Mouse (Mus musculus) embryonic facial prominence, embryonic 11.5 days (tissue): Measurements from ENCODE around the gene Slc16a9. TPM values are rescaled to one million over a fixed set of nuclear protein-coding genes. Genes with fewer than 3 reads are reported as not detected.
"Not testable (repeated sequence)": the region's sequence is repeated elsewhere in the genome, so short reads cannot be mapped to it uniquely, and the experiment has no call there.

Experiments used
- ATAC-seq: fragments of 200-750 bp; cut with Nextera tagmentation; replicated peaks from 2 replicates; pipeline ENCODE4 v1.8.0; 2017; ENCODE audit warnings: low read depth; ENCODE audit not compliant: insufficient number of reproducible peaks, low FRiP score, low TSS enrichment
- DNase-seq: peaks from one replicate; pipeline ENCODE4 v3.0.0-alpha.2; 2015; ENCODE audit warnings: low spot score
- H3K27ac ChIP-seq: fragments of 300-500 bp; sonication (generic); replicated peaks from 2 replicates; pipeline ENCODE4 v1.5.1; 2014; ENCODE audit warnings: mild to moderate bottlenecking, low read depth, low read length, control low read depth
- H3K27me3 ChIP-seq: fragments of 300-500 bp; sonication (generic); 2 replicates; pipeline ENCODE4 v1.6.1; 2014; ENCODE audit warnings: mild to moderate bottlenecking, low read length, moderate library complexity, mixed read lengths; ENCODE audit not compliant: control insufficient read depth, insufficient read depth
- H3K36me3 ChIP-seq: fragments of 300-500 bp; sonication (generic); replicated peaks from 2 replicates; pipeline ENCODE4 v1.6.1; 2014; ENCODE audit warnings: low read depth, mild to moderate bottlenecking, low read length, moderate library complexity, mixed read lengths; ENCODE audit not compliant: control insufficient read depth, insufficient read depth
- H3K4me1 ChIP-seq: fragments of 300-500 bp; sonication (generic); 2 replicates; pipeline ENCODE4 v1.6.1; 2014; ENCODE audit warnings: low read length, mixed read lengths; ENCODE audit not compliant: control insufficient read depth, insufficient read depth
- H3K4me2 ChIP-seq: fragments of 300-500 bp; sonication (generic); 2 replicates; pipeline ENCODE4 v1.6.1; 2014; ENCODE audit warnings: low read depth, mild to moderate bottlenecking, control low read depth, low read length, moderate library complexity
- H3K4me3 ChIP-seq: fragments of 300-500 bp; sonication (generic); 2 replicates; pipeline ENCODE4 v1.5.1; 2014; ENCODE audit warnings: low read depth, low read length, control low read depth
- H3K9ac ChIP-seq: fragments of 300-500 bp; sonication (generic); replicated peaks from 2 replicates; pipeline ENCODE4 v1.6.1; 2014; ENCODE audit warnings: mild to moderate bottlenecking, control low read depth, low read length
- H3K9me3 ChIP-seq: fragments of 300-500 bp; sonication (generic); replicated peaks from 2 replicates; pipeline ENCODE4 v1.6.1; 2016; ENCODE audit warnings: mild to moderate bottlenecking, low read length, inconsistent platforms, mixed read lengths; ENCODE audit not compliant: control insufficient read depth
- WGBS: fragments of 180-500 bp; shearing (Covaris S2); extraction: QIAGEN DNeasy Blood & Tissue Kit; methylation state at CpG from one replicate; pipeline ENCODE4 v1.1.7; 2014; 5-methylcytosine and 5-hydroxymethylcytosine counted together
- polyA plus RNA-seq: library from polyadenylated mRNA; unstranded; fragments of >200 nt; fragmentation: Nextera tagmentation; extraction: Ambion mirVana; gene quantifications from 2 replicates; pipeline ENCODE4 v1.2.1, GENCODE M21; 2014

Slc16a9 gene
- polyA plus RNA-seq, 1 experiment from 2014 or later = 0.69 TPM

GRCm38 (mm10) chr10:70200889-70201500 is 43.9 kb upstream of the Slc16a9 start:
- no peak overlapping the region for H3K9ac ChIP-seq
- WGBS = 48% methylated on average over 12 of the region's 12 CpGs
- no peak overlapping the region for H3K27ac ChIP-seq
- H3K4me2 ChIP-seq = no peak overlapping the region
- no peaks in the 10 kb centered on the region for H3K9me3 ChIP-seq
- DNase-seq (no peak), ATAC-seq (no peak)
- H3K36me3 ChIP-seq = no peaks in the 10 kb centered on the region
- H3K4me3 ChIP-seq = no peak overlapping the region
- no peaks in the 10 kb centered on the region for H3K4me1 ChIP-seq
- H3K27me3 ChIP-seq = no peaks in the 10 kb centered on the region

GRCm38 (mm10) chr10:70204505-70205399 is 40.1 kb upstream of the Slc16a9 start, which contains the start of gene Mrln:
Gene Mrln (plus strand): TSS chr10:70204664.
- Histone ChIP-seq H3K4me1 (no peaks in the 10 kb centered on the region), H3K27me3 (no peaks in the 10 kb centered on the region)
- no peak for ATAC-seq

GRCm38 (mm10) chr10:70211281-70211680 is 33.6 kb upstream of the Slc16a9 start:
- H3K4me1 ChIP-seq = no peaks in the 10 kb centered on the region
- H3K9me3 ChIP-seq = no peaks in the 10 kb centered on the region
- ATAC-seq (no peak), DNase-seq (no peak)
- H3K36me3 ChIP-seq = no peaks in the 10 kb centered on the region
- no peak overlapping the region for H3K27ac ChIP-seq
- H3K4me2 ChIP-seq = no peak overlapping the region
- 83% methylated on average over 9 of the region's 9 CpGs for WGBS
- no peak overlapping the region for H3K9ac ChIP-seq
- no peak overlapping the region for H3K4me3 ChIP-seq
- H3K27me3 ChIP-seq = no peaks in the 10 kb centered on the region

More at GRCm38 (mm10) chr10:70204505-70205399, 40.1 kb upstream of the Slc16a9 start, which contains the start of gene Mrln:
- H3K27ac ChIP-seq = no peak within 1 kb of the TSS
- H3K4me2 ChIP-seq = no peak within 1 kb of the TSS
- no peak within 1 kb of the TSS for H3K4me3 ChIP-seq
- H3K9ac ChIP-seq = no peak within 1 kb of the TSS
- 54% methylated on average over 17 of the region's 17 CpGs for WGBS
- DNase-seq = peak; percentile 14
- H3K9me3 ChIP-seq = no peaks in the 10 kb centered on the region
- H3K36me3 ChIP-seq = no peaks in the 10 kb centered on the region

- H3K36me3 ChIP-seq = no peaks in the 10 kb centered on the region
Observed at GRCm38 (mm10) chr10:70220971-70221370, 23.9 kb upstream of the Slc16a9 start.

GRCm38 (mm10) chr10:70222231-70222630 is 22.7 kb upstream of the Slc16a9 start:
- not testable (repeated sequence) for H3K9me3 ChIP-seq, H3K27me3 ChIP-seq, DNase-seq, H3K36me3 ChIP-seq, H3K4me2 ChIP-seq, ATAC-seq, H3K4me3 ChIP-seq, H3K27ac ChIP-seq, H3K4me1 ChIP-seq, H3K9ac ChIP-seq
- WGBS = 90% methylated on average over 8 of the region's 8 CpGs

More at GRCm38 (mm10) chr10:70220971-70221370, 23.9 kb upstream of the Slc16a9 start:
- Histone ChIP-seq H3K9me3 (no peaks in the 10 kb centered on the region), H3K9ac (no peak overlapping the region), H3K4me2 (no peak overlapping the region), H3K4me3 (no peak overlapping the region), H3K4me1 (no peaks in the 10 kb centered on the region), H3K27ac (no peak overlapping the region), H3K27me3 (no peaks in the 10 kb centered on the region)
- 63% methylated on average over 5 of the region's 5 CpGs for WGBS
- no peak for ATAC-seq
- no peak for DNase-seq

- Histone ChIP-seq H3K36me3 (no peaks in the 10 kb centered on the region), H3K9me3 (no peaks in the 10 kb centered on the region), H3K27me3 (no peaks in the 10 kb centered on the region), H3K4me1 (no peaks in the 10 kb centered on the region), H3K27ac (no peak overlapping the region), H3K4me2 (no peak overlapping the region), H3K9ac (no peak overlapping the region), H3K4me3 (no peak overlapping the region)
- DNase-seq (no peak), ATAC-seq (no peak)
- WGBS = 88% methylated on average over 6 of the region's 6 CpGs
Observed at GRCm38 (mm10) chr10:70224571-70224970, 20.3 kb upstream of the Slc16a9 start.

- Histone ChIP-seq H3K4me2 (no peak overlapping the region), H3K27ac (no peak overlapping the region), H3K4me1 (no peaks in the 10 kb centered on the region), H3K27me3 (no peaks in the 10 kb centered on the region), H3K9ac (no peak overlapping the region), H3K36me3 (no peaks in the 10 kb centered on the region), H3K9me3 (no peaks in the 10 kb centered on the region), H3K4me3 (no peak overlapping the region)
- 64% methylated on average over 6 of the region's 6 CpGs for WGBS
- no peak for ATAC-seq
- no peak for DNase-seq
Observed at GRCm38 (mm10) chr10:70225760-70226159, 19.1 kb upstream of the Slc16a9 start.

GRCm38 (mm10) chr10:70226608-70227007 is 18.3 kb upstream of the Slc16a9 start:
- no peaks in the 10 kb centered on the region for H3K27me3 ChIP-seq
- ATAC-seq = no peak
- no peak overlapping the region for H3K9ac ChIP-seq
- no peak overlapping the region for H3K4me2 ChIP-seq
- H3K36me3 ChIP-seq = no peaks in the 10 kb centered on the region
- H3K27ac ChIP-seq = no peak overlapping the region
- H3K4me1 ChIP-seq = no peaks in the 10 kb centered on the region
- no peak overlapping the region for H3K4me3 ChIP-seq
- DNase-seq = no peak
- H3K9me3 ChIP-seq = no peaks in the 10 kb centered on the region
